Mouse (Mus musculus) G1E (cell line): ENCODE measurements around the gene Olfr1425. TPM values are rescaled to one million over a fixed set of nuclear protein-coding genes. Genes with fewer than 3 reads are reported as not detected.

Experiments used
- ATAC-seq: 2 replicates; pipeline ENCODE4 v1.8.0; 2016; ENCODE audit warnings: mild to moderate bottlenecking; ENCODE audit not compliant: insufficient number of reproducible peaks, poor library complexity, low FRiP score, severe bottlenecking; ENCODE audit errors: extremely low read depth
- DNase-seq: peaks from one replicate; pipeline ENCODE4 v3.0.0; 2012; ENCODE audit warnings: low spot score
- H3K27me3 ChIP-seq: 2 replicates; pipeline ENCODE4 v1.6.1; 2012; ENCODE audit warnings: mild to moderate bottlenecking, low read length, inconsistent platforms; ENCODE audit not compliant: insufficient read depth
- H3K36me3 ChIP-seq: replicated peaks from 2 replicates; pipeline ENCODE3; 2012; ENCODE audit warnings: mild to moderate bottlenecking, inconsistent platforms
- H3K4me1 ChIP-seq: 2 replicates; pipeline ENCODE4 v1.6.1; 2012; ENCODE audit warnings: low read depth, low read length, inconsistent platforms, mixed read lengths; ENCODE audit not compliant: insufficient read depth
- H3K4me3 ChIP-seq: 2 replicates; pipeline ENCODE4 v1.5.1; 2012; ENCODE audit warnings: low read depth, mild to moderate bottlenecking, inconsistent platforms, low read length, moderate library complexity, mixed read lengths
- H3K9me3 ChIP-seq: replicated peaks from 2 replicates; pipeline ENCODE4 v1.6.1; 2012; ENCODE audit warnings: inconsistent platforms
- CTCF ChIP-seq: IDR thresholded peaks from 2 replicates; pipeline ENCODE4 v1.5.1; 2012; ENCODE audit warnings: low read depth, low read length, inconsistent platforms, mixed read lengths
- GATA1 ChIP-seq: IDR thresholded peaks from 2 replicates; pipeline ENCODE4 v1.6.1; 2012; ENCODE audit warnings: borderline replicate concordance, low read length, inconsistent platforms, mixed read lengths
- GATA2 ChIP-seq: IDR thresholded peaks from 2 replicates; pipeline ENCODE4 v1.6.1; 2012; ENCODE audit warnings: low read depth, low read length, inconsistent platforms, borderline replicate concordance
- POLR2AphosphoS5 ChIP-seq: IDR thresholded peaks from 2 replicates; pipeline ENCODE4 v1.6.1; 2012; ENCODE audit warnings: low read depth, low read length, inconsistent platforms; ENCODE audit not compliant: insufficient replicate concordance
- TAL1 ChIP-seq: conservative IDR thresholded peaks from 2 replicates; pipeline ENCODE4 v1.6.1; 2012; ENCODE audit warnings: low read depth, low read length, inconsistent platforms, mixed read lengths
- polyA plus RNA-seq: library from polyadenylated mRNA; stranded (reverse); fragments of >175 nt; gene quantifications from 2 replicates; pipeline ENCODE4 v1.2.3, GENCODE M21; 2012
- total RNA-seq, 2 experiments: library from RNA; stranded (forward) in 1 of 2; stranded (reverse) in 1 of 2; fragments of 200-1000 nt in 1 of 2; fragments of >200 nt in 1 of 2; fragmentation: Nextera tagmentation in 1 of 2; gene quantifications; 2 replicates each; pipeline ENCODE4 v1.2.3; 2014 to 2017

The Olfr1425 gene
- total and polyA plus RNA-seq, 3 experiments = 0.44 TPM; not detected in 2

DNA sequence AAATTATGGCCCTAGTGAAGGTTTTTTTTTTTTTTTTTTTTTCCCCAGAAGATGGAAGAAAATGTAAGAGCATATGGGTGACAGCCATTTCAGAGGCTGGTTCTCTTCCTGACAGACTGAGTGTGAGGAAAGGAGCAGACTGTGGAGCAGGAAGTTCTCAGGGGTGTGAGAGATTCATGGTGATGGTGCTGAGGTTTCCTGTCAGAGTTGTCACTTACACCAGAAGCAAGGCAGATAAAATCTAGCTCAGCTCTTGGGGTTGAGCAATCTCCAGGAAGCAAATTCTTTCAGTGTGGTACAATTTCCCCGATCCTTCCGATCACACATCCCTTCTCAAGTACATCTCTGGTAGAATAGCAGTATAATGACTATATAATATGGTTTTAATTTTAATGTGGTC lies 50.9 kb downstream of the Olfr1425 start:
- no peaks in the 10 kb centered on the region for H3K9me3 ChIP-seq
- H3K4me3 ChIP-seq = no peak overlapping the region
- H3K36me3 ChIP-seq = no peaks in the 10 kb centered on the region
- DNase-seq (no peak), ATAC-seq (0 out of 2 replicates have a peak, but pooled peaks have one; percentile 15)
- H3K27me3 ChIP-seq = peaks cover 3% of the 10 kb centered on the region
- no peak for TF ChIP-seq GATA1
- no peaks in the 10 kb centered on the region for H3K4me1 ChIP-seq

GRCm38 (mm10) chr19:12025333-12025732 lies 52.2 kb downstream of the Olfr1425 start:
- Histone ChIP-seq H3K36me3 (no peaks in the 10 kb centered on the region), H3K9me3 (no peaks in the 10 kb centered on the region), H3K27me3 (peaks cover 3% of the 10 kb centered on the region), H3K4me3 (no peak overlapping the region), H3K4me1 (no peaks in the 10 kb centered on the region)
- DNase-seq (no peak), ATAC-seq (no peak)
- no peak for TF ChIP-seq GATA1

DNA sequence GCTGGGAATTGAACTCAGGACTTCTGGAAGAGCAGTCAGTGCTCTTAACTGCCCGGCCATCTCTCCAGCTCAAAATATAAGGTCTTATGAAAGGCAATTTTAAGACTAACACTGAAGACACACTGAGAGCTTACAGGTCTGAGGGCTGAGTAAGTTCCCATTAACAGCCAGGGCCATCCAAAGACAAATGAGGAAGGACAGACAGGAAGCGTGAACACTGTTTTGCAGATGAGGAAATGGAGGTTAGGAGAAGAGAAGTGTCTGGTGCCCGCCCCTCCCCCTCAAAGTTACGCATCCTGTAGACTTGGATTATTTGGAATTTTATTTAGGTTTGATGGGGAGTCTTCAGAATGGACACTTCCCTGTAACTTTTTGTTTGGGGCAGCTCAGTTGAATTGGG lies 53.4 kb downstream of the Olfr1425 start:
- H3K27me3 ChIP-seq = peaks cover 4% of the 10 kb centered on the region
- H3K36me3 ChIP-seq = no peaks in the 10 kb centered on the region
- H3K9me3 ChIP-seq = no peaks in the 10 kb centered on the region
- H3K4me1 ChIP-seq = no peaks in the 10 kb centered on the region
- no peak for TF ChIP-seq POLR2AphosphoS5
- no peak for TF ChIP-seq CTCF
- TF ChIP-seq GATA1 = no peak
- no peak for TF ChIP-seq TAL1
- no peak for TF ChIP-seq GATA2
- DNase-seq (no peak), ATAC-seq (no peak)
- H3K4me3 ChIP-seq = no peak overlapping the region

Other genes starting within 250 kb of the Olfr1425 start
- not detected in 2 replicates for gene Olfr1417, start 238.5 kb downstream of the Olfr1425 start, total RNA-seq (2014; fragmentation: Nextera tagmentation)
- 0.05 and 0.29 TPM in 2 replicates for gene Olfr1417, start 238.5 kb downstream of the Olfr1425 start, total RNA-seq (2017)
- not detected in 2 replicates for gene Olfr1417, start 238.5 kb downstream of the Olfr1425 start, polyA plus RNA-seq
- gene Olfr1418, start 216.7 kb downstream of the Olfr1425 start, total RNA-seq (2014; fragmentation: Nextera tagmentation) = not detected in 2 replicates
- 0.11 and 0.17 TPM in 2 replicates for gene Olfr1418, start 216.7 kb downstream of the Olfr1425 start, total RNA-seq (2017)
- not detected in 2 replicates for gene Olfr1418, start 216.7 kb downstream of the Olfr1425 start, polyA plus RNA-seq
- not detected in 2 replicates for gene Olfr1419, start 202.6 kb downstream of the Olfr1425 start, total RNA-seq (2014; fragmentation: Nextera tagmentation)
- 0.22 TPM in 1 of 2 replicates, not detected in the other for gene Olfr1419, start 202.6 kb downstream of the Olfr1425 start, total RNA-seq (2017)
- gene Olfr1419, start 202.6 kb downstream of the Olfr1425 start, polyA plus RNA-seq = not detected in 2 replicates
- gene Olfr1420, start 191.2 kb downstream of the Olfr1425 start, total RNA-seq (2014; fragmentation: Nextera tagmentation) = not detected in 2 replicates
- 0.17 and 0.38 TPM in 2 replicates for gene Olfr1420, start 191.2 kb downstream of the Olfr1425 start, total RNA-seq (2017)
- not detected in 2 replicates for gene Olfr1420, start 191.2 kb downstream of the Olfr1425 start, polyA plus RNA-seq
- gene Patl1, start 165.3 kb downstream of the Olfr1425 start, total RNA-seq (2014; fragmentation: Nextera tagmentation) = 59.4 and 65.8 TPM in 2 replicates
- gene Patl1, start 165.3 kb downstream of the Olfr1425 start, total RNA-seq (2017) = 19.0 and 20.4 TPM in 2 replicates
- gene Patl1, start 165.3 kb downstream of the Olfr1425 start, polyA plus RNA-seq = 15.8 and 17.7 TPM in 2 replicates
- 44.8 and 50.4 TPM in 2 replicates for gene Osbp, start 111.8 kb downstream of the Olfr1425 start, total RNA-seq (2014; fragmentation: Nextera tagmentation)
- gene Osbp, start 111.8 kb downstream of the Olfr1425 start, total RNA-seq (2017) = 28.9 and 32.1 TPM in 2 replicates
- gene Osbp, start 111.8 kb downstream of the Olfr1425 start, polyA plus RNA-seq = 10.2 and 12.2 TPM in 2 replicates
- not detected in 2 replicates for gene Olfr1423, start 36.4 kb downstream of the Olfr1425 start, total RNA-seq (2014; fragmentation: Nextera tagmentation)
- gene Olfr1423, start 36.4 kb downstream of the Olfr1425 start, total RNA-seq (2017) = 0.05 and 0.12 TPM in 2 replicates
- gene Olfr1423, start 36.4 kb downstream of the Olfr1425 start, polyA plus RNA-seq = not detected in 2 replicates
- not detected in 2 replicates for gene Olfr1424, start 15.0 kb downstream of the Olfr1425 start, total RNA-seq (2014; fragmentation: Nextera tagmentation)
- gene Olfr1424, start 15.0 kb downstream of the Olfr1425 start, total RNA-seq (2017) = not detected in 2 replicates
- not detected in 2 replicates for gene Olfr1424, start 15.0 kb downstream of the Olfr1425 start, polyA plus RNA-seq
- not detected in 2 replicates for gene Olfr1426, start 14.3 kb upstream of the Olfr1425 start, total RNA-seq (2014; fragmentation: Nextera tagmentation)
- gene Olfr1426, start 14.3 kb upstream of the Olfr1425 start, total RNA-seq (2017) = 0.11 and 0.12 TPM in 2 replicates
- not detected in 2 replicates for gene Olfr1426, start 14.3 kb upstream of the Olfr1425 start, polyA plus RNA-seq
- not detected in 2 replicates for gene Olfr1427, start 25.6 kb upstream of the Olfr1425 start, total RNA-seq (2014; fragmentation: Nextera tagmentation)
- gene Olfr1427, start 25.6 kb upstream of the Olfr1425 start, total RNA-seq (2017) = 0.05 TPM in 1 of 2 replicates, not detected in the other
- gene Olfr1427, start 25.6 kb upstream of the Olfr1425 start, polyA plus RNA-seq = not detected in 2 replicates
- gene Olfr1428, start 38.2 kb upstream of the Olfr1425 start, total RNA-seq (2014; fragmentation: Nextera tagmentation) = not detected in 2 replicates
- gene Olfr1428, start 38.2 kb upstream of the Olfr1425 start, total RNA-seq (2017) = 0.12 and 0.22 TPM in 2 replicates
- gene Olfr1428, start 38.2 kb upstream of the Olfr1425 start, polyA plus RNA-seq = not detected in 2 replicates
- not detected in 2 replicates for gene Olfr76, start 45.5 kb upstream of the Olfr1425 start, total RNA-seq (2014; fragmentation: Nextera tagmentation)
- 0.33 TPM in 1 of 2 replicates, not detected in the other for gene Olfr76, start 45.5 kb upstream of the Olfr1425 start, total RNA-seq (2017)
- not detected in 2 replicates for gene Olfr76, start 45.5 kb upstream of the Olfr1425 start, polyA plus RNA-seq
- not detected in 2 replicates for gene Olfr1555-ps1, start 92.4 kb upstream of the Olfr1425 start, total RNA-seq (2014; fragmentation: Nextera tagmentation)
- gene Olfr1555-ps1, start 92.4 kb upstream of the Olfr1425 start, total RNA-seq (2017) = 0.11 TPM in 1 of 2 replicates, not detected in the other
- gene Olfr1555-ps1, start 92.4 kb upstream of the Olfr1425 start, polyA plus RNA-seq = not detected in 2 replicates
- not detected in 2 replicates for gene Olfr1431, start 122.9 kb upstream of the Olfr1425 start, total RNA-seq (2014; fragmentation: Nextera tagmentation)
- 0.12 and 0.16 TPM in 2 replicates for gene Olfr1431, start 122.9 kb upstream of the Olfr1425 start, total RNA-seq (2017)
- not detected in 2 replicates for gene Olfr1431, start 122.9 kb upstream of the Olfr1425 start, polyA plus RNA-seq
- not detected in 2 replicates for gene Olfr1432, start 154.9 kb upstream of the Olfr1425 start, total RNA-seq (2014; fragmentation: Nextera tagmentation)
- gene Olfr1432, start 154.9 kb upstream of the Olfr1425 start, total RNA-seq (2017) = 0.12 and 0.38 TPM in 2 replicates
- gene Olfr1432, start 154.9 kb upstream of the Olfr1425 start, polyA plus RNA-seq = not detected in 2 replicates
- not detected in 2 replicates for gene Olfr262, start 163.9 kb upstream of the Olfr1425 start, total RNA-seq (2014; fragmentation: Nextera tagmentation)
- gene Olfr262, start 163.9 kb upstream of the Olfr1425 start, total RNA-seq (2017) = 0.11 TPM in 1 of 2 replicates, not detected in the other
- not detected in 2 replicates for gene Olfr262, start 163.9 kb upstream of the Olfr1425 start, polyA plus RNA-seq
- gene Olfr235, start 183.3 kb upstream of the Olfr1425 start, total RNA-seq (2014; fragmentation: Nextera tagmentation) = not detected in 2 replicates
- gene Olfr235, start 183.3 kb upstream of the Olfr1425 start, total RNA-seq (2017) = 0.06 and 0.22 TPM in 2 replicates
- gene Olfr235, start 183.3 kb upstream of the Olfr1425 start, polyA plus RNA-seq = not detected in 2 replicates
- gene Olfr1434, start 202.1 kb upstream of the Olfr1425 start, total RNA-seq (2014; fragmentation: Nextera tagmentation) = not detected in 2 replicates
- 0.05 and 0.06 TPM in 2 replicates for gene Olfr1434, start 202.1 kb upstream of the Olfr1425 start, total RNA-seq (2017)
- gene Olfr1434, start 202.1 kb upstream of the Olfr1425 start, polyA plus RNA-seq = not detected in 2 replicates
- not detected in 2 replicates for gene Olfr1436, start 221.4 kb upstream of the Olfr1425 start, total RNA-seq (2014; fragmentation: Nextera tagmentation)
- gene Olfr1436, start 221.4 kb upstream of the Olfr1425 start, total RNA-seq (2017) = 0.22 TPM in 1 of 2 replicates, not detected in the other
- not detected in 2 replicates for gene Olfr1436, start 221.4 kb upstream of the Olfr1425 start, polyA plus RNA-seq
- not detected in 2 replicates for gene Olfr1437, start 247.4 kb upstream of the Olfr1425 start, total RNA-seq (2014; fragmentation: Nextera tagmentation)
- 0.17 and 0.27 TPM in 2 replicates for gene Olfr1437, start 247.4 kb upstream of the Olfr1425 start, total RNA-seq (2017)
- gene Olfr1437, start 247.4 kb upstream of the Olfr1425 start, polyA plus RNA-seq = not detected in 2 replicates